8 mouse cellular contexts compared by ENCODE assay signal in the genomic region with DNA sequence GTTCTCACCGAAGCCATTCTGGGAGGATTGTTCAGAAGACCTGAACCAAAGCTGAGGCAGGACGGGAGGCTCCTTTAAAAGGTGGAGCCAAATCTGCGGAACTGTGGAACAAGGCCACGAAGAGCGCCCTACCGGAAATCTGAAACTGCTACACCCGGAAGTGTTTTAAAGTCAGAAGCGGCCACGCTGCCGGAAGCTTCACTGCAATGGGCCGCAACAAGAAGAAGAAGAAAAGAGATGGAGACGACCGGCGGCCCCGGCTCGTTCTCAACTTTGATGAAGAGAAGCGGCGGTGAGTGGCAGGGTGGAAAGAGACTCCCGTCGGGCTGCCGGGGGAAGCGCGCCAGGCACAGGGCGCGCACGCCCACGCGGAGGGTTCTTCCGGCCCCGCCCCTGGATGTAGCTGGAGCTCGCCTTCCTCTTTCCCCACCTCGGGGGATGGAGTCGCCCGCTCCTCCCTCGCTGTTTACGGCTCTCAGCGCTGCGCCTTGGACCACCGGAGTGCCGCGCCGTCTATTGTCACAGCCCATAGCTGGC. TPM values are rescaled to one million over a fixed set of nuclear protein-coding genes. Genes with fewer than 3 reads are reported as not detected.
DNase-seq lines count a peak whose midpoint lies in the region; ATAC-seq lines count a peak whose summit lies in the region.

A gene (plus strand): TSS at position 150 of the 537 bp plus-strand sequence.

- ATAC-seq in activated CD4-positive, CD25-positive, alpha-beta regulatory T cell, adult 4 months = peak; percentile 85
- ATAC-seq in common myeloid progenitor, adult 5-6 weeks (replicated peaks; ENCODE audit: low read depth, poor library complexity, severe bottlenecking) = peak; percentile 82
- ATAC-seq in megakaryocyte progenitor cell, adult 5-6 weeks (replicated peaks; ENCODE audit: poor library complexity) = peak; percentile 82

- peak; percentile 77 to 78 for DNase-seq in gastrocnemius, adult 8-10 months (ENCODE audit: low spot score in 2 of 2)
- peak; percentile 77 for DNase-seq in hindlimb bud, embryonic 11.5 days (ENCODE audit: extremely low spot score, low read depth, low spot score)
- peak; percentile 75 to 83 for DNase-seq in left cerebral cortex, adult 8-10 months (ENCODE audit: low spot score in 2 of 2)
- peak; percentile 81 for DNase-seq in right cerebral cortex, postnatal 14 days
- DNase-seq in yolk sac, embryonic 10.5 days (ENCODE audit: low spot score) = peak; percentile 91

RNA-seq across cellular contexts. Expression of the gene that starts here (rescaled TPM):
- polyA plus RNA-seq in activated CD4-positive, CD25-positive, alpha-beta regulatory T cell, adult 4 months (2017; shearing (Covaris generic)) = 10 to 100 TPM; 44.5 to 46.9 TPM
- total RNA-seq in common myeloid progenitor, adult 5-6 weeks (2017) = 27.8 and 29.7 TPM in 2 replicates
- 10 to 100 TPM; 24.0 to 31.2 (median 28.1) TPM for total RNA-seq in gastrocnemius, adult 8-10 months (2022)
- 10 to 100 TPM; 35.8 to 43.5 (median 39.9) TPM for total RNA-seq in left cerebral cortex, adult 8-10 months (2022)
- total RNA-seq in megakaryocyte progenitor cell, adult 5-6 weeks (2015) = 38.7 and 47.6 TPM in 2 replicates
- 19.9 and 25.2 TPM in 2 replicates for total RNA-seq in megakaryocyte progenitor cell, adult 5-6 weeks (2017)

Comparison
In these comparisons a context has a peak if more than half of its experiments do, and no peak if none do; other contexts are left out.
1. Peak in every context shown above with its lines: DNase-seq and ATAC-seq.